Mouse (Mus musculus) urinary bladder, adult 2 months (tissue): ENCODE measurements around the gene Cd82. TPM values are rescaled to one million over a fixed set of nuclear protein-coding genes. Genes with fewer than 3 reads are reported as not detected.

Experiments
- DNase-seq: peaks from one replicate; pipeline ENCODE4 v3.0.0; 2022; ENCODE audit warnings: low spot score
- polyA plus RNA-seq: library from polyadenylated mRNA; depleted of rRNA; stranded (reverse); fragments of >200 nt; gene quantifications from 2 replicates; pipeline ENCODE4 v1.2.3, GENCODE M21; 2012; rRNA removed

The Cd82 gene
- polyA plus RNA-seq, 1 experiment = 96.4 TPM

- no peak for DNase-seq
Observed at GRCm38 (mm10) chr2:93415281-93415680, 47.7 kb downstream of the Cd82 start.

DNA sequence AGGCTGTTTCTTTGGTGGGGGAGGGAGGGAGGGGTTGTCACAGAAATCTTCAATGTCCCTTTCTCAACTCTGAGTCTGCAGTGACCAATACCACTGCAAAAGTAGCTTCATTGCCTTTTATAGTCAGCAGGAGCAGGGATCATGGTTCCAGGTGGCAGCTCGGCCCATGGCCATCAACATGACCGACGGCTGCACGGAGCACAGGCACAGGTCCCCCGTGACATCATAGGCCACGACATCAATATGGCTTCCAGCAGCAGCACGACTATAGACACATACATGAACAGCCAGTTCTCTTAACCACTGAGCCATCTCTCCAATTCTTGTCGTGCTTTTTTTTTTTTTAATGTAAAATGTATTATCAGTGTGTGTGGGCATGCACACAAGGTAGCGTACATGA lies 48.8 kb downstream of the Cd82 start:
- DNase-seq = no peak

DNA sequence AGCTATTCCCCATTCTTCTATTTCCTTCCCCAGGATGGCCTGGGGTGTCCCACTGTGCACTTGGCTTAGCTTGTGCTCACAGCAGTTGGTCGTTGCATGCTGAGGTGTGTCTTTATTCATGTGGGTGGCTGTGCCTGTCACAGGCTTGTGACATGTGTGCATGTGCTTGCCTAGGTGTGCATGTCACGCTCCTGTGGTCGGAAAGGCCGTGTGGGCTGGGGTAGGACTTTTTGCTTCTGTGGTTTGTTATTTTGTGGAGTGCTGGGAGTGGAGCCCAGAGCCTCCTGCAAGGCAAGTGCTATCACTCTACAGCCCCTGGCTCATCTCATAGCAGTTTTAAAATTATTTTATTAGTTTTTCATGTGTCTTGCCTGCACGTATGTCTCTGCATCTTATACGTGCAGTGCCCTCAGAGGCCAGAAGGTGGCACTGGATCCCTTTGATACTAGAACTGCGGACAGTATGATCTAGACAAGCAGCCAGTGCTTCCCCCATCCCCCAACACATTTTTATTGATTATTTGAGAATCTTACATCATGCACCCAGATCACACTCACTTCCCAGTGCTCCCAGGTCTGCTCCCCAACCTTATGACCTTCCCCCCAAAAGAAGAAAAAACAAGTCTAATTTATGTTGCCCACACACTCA lies 49.4 kb downstream of the Cd82 start:
- no peak for DNase-seq

DNA sequence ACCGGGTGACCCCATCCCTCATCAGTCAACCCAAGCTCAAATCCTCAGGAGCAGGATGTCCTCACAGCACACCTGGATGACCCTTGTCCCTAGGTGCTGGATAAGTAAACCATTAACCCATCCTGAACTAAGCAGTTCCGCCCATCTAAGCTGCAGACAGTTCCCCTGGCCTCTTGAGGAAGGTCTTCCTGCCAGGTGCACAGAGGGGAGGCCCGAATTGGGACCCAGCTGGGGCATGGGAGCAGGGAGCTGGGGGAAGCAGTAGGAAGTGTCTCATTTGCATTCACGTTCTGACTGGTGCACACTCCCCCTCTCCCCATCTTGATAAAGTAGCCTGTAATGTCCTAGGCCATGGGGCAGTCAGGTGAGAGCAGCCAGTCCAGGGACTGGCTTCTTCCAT lies 50.8 kb downstream of the Cd82 start:
- no peak for DNase-seq

- no peak for DNase-seq
Observed at GRCm38 (mm10) chr2:93410899-93411570, 51.9 kb downstream of the Cd82 start.

GRCm38 (mm10) chr2:93405017-93405425 lies 57.9 kb downstream of the Cd82 start:
- DNase-seq = no peak

DNA sequence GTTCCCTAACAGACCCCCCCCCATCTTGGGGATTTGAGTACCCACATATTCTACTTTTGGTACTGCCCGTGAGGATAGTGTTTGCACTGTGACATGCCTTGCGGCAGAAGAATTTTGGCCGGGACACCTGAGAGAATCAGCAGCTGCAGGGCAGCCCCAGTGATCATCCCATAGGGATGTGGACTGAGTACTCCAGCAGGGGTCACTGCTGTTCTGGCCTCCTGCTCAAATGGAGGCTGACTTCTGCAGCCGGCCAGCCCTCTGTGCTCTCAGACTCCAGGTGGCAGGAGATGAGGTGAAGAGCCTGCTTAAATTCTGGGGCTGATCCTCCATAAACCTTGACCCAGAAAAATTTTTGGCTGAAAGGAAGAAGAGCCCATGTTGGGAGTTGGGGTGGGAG lies 58.8 kb downstream of the Cd82 start:
- DNase-seq = no peak

GRCm38 (mm10) chr2:93403267-93403666 lies 59.7 kb downstream of the Cd82 start:
- DNase-seq = no peak

DNA sequence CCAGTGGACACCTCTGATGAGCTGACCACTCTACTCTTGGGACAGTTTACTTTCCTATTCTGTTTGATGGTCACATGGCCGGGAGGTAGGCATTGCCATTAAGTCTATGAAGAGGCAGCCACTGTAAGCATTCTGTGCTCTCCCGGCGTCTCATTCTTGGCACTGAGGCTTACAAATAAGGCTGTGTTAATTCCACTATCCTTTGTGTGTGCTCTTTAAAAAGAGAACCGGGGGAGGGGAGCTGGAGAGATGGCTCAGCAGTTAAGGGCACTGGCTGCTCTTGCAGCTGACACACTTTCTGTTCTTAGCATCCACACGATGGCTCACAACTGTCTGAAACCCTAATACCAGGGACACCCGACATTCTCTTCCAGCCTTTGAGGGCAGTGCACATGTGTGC lies 71.7 kb downstream of the Cd82 start:
- no peak for DNase-seq

DNA sequence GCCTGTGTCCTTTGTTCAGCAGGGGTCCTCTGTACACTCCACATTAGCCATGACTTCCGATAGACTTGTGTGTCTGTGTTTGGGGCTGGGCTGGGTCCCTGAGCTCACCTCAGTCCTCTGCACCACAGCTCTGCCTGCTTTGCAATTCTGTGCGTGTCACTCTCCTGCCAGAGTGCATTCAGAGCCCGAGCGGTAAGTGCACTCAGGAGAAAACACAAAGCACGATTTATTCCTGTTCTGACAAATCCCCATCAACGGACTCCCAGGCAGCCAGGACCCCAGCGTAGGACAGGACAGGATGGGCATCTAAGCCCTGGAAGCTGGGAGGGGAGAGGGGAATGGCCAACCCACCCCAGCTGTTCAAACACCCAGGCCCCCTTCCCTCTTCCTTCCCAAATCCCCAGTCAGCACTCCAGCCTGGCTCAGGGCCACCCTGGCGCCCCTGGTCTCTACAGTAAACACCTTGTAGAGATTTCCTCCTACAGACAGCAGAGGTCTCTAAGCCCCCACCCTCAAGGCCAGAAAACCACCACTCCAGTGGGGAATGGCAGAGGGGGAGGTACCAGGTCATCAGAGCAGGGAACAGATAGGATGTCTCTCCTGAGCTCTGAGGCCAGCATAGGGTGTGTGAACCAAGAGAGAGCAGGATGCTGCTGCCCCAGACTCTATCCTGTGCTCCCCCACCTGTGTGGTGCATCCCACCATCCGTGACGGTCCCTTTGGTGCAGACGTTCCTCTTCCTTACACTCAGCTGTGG lies 72.6 kb downstream of the Cd82 start:
- DNase-seq = no peak

DNA sequence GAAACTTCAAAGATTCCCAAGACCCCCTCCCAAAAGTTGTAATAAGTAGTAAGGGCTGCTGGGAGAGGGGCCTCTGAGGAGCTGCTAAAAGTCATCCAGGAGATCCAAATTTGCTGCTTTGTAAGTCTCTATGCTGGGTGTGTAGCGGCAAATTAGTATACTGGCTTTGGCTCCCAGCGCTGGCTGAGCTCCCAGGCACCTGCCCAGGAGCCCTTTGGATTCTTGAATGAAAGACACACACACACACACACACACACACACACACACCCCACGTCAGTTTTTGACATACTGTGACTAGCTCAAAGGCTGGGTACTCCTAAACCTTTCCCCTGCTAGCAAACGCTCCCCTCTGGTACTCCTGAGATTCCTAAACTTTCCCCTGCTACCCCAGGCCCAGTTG lies 76.0 kb downstream of the Cd82 start:
- no peak for DNase-seq

GRCm38 (mm10) chr2:93383831-93384230 lies 79.1 kb downstream of the Cd82 start:
- no peak for DNase-seq

- no peak for DNase-seq
Observed at GRCm38 (mm10) chr2:93380680-93381089, 82.3 kb downstream of the Cd82 start.

DNA sequence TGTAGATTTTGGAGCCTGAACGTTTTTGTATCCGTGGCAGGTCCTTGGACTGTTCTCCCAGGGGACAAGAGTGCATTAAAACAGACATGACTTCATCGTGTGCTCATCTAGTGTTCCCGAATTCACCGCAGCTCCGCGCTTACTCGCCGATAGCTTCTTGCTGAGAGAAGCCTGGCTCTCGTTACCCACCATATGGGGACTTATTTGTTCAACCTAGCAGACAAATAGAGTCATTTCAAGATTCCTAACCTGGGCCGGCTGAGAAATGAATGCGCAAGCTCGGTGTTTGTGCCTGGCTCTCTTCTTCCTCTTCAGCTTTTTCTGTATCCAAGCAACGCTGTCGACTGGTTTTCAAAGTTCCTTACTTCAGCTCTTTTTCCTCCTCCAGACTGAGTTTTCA lies 85.1 kb downstream of the Cd82 start:
- DNase-seq = no peak

DNA sequence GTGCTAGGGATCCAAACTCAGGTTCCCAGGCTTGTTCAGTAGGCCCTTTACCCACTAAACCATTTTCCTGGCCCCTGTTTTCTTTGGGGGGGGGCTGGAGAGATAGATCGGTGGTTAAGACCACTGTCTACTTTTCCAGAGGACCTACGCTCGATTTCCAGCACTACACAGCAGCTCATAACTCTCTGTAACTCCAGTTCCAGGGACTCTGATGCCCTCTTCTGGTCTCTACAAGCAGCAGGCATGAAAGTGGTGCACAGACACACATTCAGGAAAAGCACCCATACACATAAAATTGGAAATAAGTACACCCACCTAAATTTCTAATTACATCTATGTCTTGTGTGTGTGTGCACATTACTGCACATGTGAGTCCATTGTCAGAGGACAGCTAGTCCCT lies 85.8 kb downstream of the Cd82 start:
- no peak for DNase-seq

DNA sequence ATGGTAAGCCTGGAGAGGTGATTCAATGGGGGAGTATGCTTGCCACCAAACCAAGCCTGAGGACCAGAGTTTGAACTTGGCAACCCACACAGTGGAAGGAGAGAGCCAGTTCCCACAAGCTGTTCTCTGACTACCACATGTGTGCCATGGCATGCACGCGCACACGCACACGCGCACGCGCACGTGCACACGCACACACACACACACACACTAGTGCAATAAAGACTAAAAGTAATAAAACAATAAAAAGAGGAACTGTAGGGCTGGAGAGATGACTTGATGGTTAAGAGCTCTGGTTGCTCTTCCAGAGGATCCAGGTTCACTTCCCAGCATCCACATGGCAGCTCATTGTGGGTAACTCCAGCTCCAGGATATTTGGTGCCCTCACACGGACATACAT lies 90.1 kb downstream of the Cd82 start:
- DNase-seq = no peak

GRCm38 (mm10) chr2:93372097-93372571 lies 90.8 kb downstream of the Cd82 start:
- no peak for DNase-seq

Other genes with a start within 250 kb of the Cd82 start
- gene Tspan18, start 128.6 kb downstream of the Cd82 start, polyA plus RNA-seq = 19.8 and 38.3 TPM in 2 replicates
- not detected in 2 replicates for gene Gm10803, start 97.4 kb upstream of the Cd82 start, polyA plus RNA-seq
- 0.19 and 0.34 TPM in 2 replicates for gene Alx4, start 179.2 kb upstream of the Cd82 start, polyA plus RNA-seq